Mouse (Mus musculus) myocyte (in vitro differentiated cells): Measurements from ENCODE around the gene Rbm33.

Experiments
- E2F4 ChIP-seq: IDR thresholded peaks from one replicate; pipeline ENCODE4 v1.6.1; 2011; ENCODE audit warnings: mild to moderate bottlenecking, control low read depth, moderate library complexity; ENCODE audit not compliant: insufficient read depth
- MAX ChIP-seq: IDR thresholded peaks from one replicate; pipeline ENCODE4 v1.6.1; 2011; ENCODE audit warnings: low read depth, mild to moderate bottlenecking, control low read depth
- MYOG ChIP-seq, 3 experiments: IDR thresholded peaks; one replicate each; pipeline ENCODE4 v1.6.1; 2011; ENCODE audit warnings: control low read depth in 2 of 3, low read depth in 2 of 3, mild to moderate bottlenecking in 2 of 3; ENCODE audit not compliant: insufficient read length in 2 of 3, control insufficient read depth in 1 of 3, insufficient read depth in 1 of 3
- POLR2A ChIP-seq: IDR thresholded peaks from one replicate; pipeline ENCODE4 v1.6.1; 2011; ENCODE audit warnings: low read depth, mild to moderate bottlenecking, control low read depth, moderate library complexity; ENCODE audit not compliant: insufficient read length
- POLR2AphosphoS2 ChIP-seq: IDR thresholded peaks from one replicate; pipeline ENCODE4 v1.6.1; 2011; ENCODE audit warnings: low read depth, control low read depth; ENCODE audit not compliant: insufficient read length
- SRF ChIP-seq: IDR thresholded peaks from one replicate; pipeline ENCODE4 v1.6.1; 2011; ENCODE audit warnings: low read depth; ENCODE audit not compliant: control insufficient read depth, insufficient read length
- TCF12 ChIP-seq: IDR thresholded peaks from one replicate; pipeline ENCODE4 v1.6.1; 2011; ENCODE audit warnings: mild to moderate bottlenecking, control low read depth; ENCODE audit not compliant: poor library complexity, insufficient read depth, severe bottlenecking
- USF1 ChIP-seq: IDR thresholded peaks from one replicate; pipeline ENCODE4 v1.6.1; 2011; ENCODE audit warnings: low read depth, mild to moderate bottlenecking, control low read depth, moderate library complexity

GRCm38 (mm10) chr5:28355614-28356013 is 38.7 kb downstream of the Rbm33 start:
- no peak for TF ChIP-seq MYOG (IDR thresholded peaks at IDR 0.05; ENCODE audit: control insufficient read depth in 1 of 3, insufficient read depth in 1 of 3, insufficient read length in 2 of 3, low read depth in 2 of 3)
- TF ChIP-seq POLR2A = no peak
- no peak for TF ChIP-seq E2F4
- no peak for TF ChIP-seq USF1
- no peak for TF ChIP-seq MAX
- TF ChIP-seq SRF = no peak
- no peak for TF ChIP-seq POLR2AphosphoS2
- TF ChIP-seq TCF12 = no peak
